Mouse (Mus musculus): ENCODE data around the gene a.

The a gene

DNA sequence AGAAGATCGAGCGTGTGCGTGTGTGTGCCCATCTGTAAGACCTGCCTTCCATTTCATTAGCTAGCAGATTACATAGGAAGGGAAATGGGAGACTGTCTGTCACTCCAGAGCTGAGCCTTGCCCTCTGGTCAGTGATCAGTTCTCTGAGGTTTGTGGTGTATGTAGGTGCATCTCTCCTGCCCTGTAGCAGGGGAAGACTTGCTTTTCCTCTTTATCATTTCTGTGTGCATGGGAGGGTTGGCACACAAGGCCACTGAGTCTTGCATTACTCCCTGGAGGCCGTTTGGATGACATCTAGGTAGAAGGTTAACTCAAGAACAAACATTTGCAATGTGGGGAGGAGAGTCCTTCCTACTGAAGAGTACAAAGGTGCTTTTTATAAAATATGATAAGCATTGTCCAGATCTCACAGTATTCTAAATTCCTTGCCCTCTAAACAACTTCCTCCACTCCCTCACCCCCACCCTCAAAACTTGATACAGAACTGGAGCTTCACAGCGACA, 264.9 kb downstream of the a start:
- no peak for DNase-seq

DNA sequence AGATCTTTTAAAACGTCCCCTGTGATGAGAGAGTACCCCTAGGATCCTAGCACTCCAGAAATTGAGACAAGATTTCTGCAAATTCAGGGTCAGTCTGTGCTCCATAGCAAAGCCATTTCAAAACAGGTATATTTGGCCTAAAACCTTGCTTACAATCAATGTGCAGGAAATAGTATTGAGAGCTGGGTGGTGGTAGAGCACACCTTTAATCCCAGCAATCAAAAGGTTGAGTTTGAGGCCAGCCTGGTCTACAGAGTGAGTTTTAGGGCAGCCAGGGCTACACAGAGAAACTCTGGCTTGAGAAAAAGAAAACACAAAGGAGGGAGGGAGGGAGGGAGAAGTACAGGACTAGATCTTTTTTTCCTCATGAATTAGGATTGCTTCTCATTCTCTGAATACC, 266.2 kb downstream of the a start:
- no peak for DNase-seq

DNA sequence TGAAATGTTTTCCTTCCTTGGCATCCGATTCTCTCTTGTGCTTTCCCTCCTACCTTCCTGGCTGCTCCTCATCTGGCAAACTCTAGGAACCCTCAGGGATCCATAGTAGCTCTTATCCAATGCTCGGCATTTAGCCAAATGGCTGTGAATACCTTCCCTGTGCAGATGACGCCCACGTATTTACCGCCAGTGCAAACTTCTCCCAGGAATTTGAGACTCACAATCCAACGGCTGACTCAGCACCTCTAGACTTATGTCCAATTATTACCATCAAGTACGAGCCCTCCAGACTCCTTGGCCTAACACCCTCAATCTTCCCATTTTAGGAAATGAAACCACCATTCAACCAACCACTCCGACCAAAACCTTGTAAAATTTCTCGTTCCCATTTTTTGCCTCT, 279.8 kb downstream of the a start:
- no peak for DNase-seq

DNA sequence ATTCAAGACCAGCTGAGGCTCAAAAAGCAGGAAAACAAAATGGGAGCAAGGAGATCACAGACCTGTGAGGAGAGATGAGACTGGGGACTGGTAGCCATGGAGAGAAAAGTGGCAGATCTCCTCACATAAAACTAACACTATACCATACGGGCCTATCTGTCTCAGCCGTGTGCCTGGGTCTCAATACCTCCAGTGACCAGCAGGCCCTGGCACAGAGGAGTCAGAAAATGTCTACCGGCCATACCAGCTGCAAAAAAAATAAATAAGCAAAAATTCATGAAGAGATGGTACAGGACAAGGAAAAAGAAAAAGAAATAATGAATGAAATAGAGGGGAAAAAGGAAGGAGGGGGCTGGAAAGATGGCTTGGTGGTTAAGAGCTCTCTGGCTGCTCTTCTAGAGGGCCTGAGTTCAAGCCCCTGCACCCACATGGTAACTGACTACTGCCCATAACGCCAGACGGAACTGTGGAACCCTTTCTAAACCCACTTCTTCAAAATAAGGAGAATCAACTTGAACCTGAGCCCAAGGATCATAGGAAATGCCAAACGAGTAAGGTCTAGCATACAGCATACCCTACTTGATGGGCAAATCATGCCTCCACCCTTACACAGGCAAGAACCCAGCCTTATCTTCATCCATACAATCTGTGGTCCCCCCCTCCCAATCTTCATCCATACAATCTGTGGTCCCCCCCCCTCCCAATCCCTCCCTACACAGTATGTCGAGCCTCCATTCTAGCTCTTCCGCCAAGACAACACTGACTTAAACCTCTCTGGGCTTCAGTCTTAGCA, 281.3 kb downstream of the a start:
- DNase-seq, result no peak

DNA sequence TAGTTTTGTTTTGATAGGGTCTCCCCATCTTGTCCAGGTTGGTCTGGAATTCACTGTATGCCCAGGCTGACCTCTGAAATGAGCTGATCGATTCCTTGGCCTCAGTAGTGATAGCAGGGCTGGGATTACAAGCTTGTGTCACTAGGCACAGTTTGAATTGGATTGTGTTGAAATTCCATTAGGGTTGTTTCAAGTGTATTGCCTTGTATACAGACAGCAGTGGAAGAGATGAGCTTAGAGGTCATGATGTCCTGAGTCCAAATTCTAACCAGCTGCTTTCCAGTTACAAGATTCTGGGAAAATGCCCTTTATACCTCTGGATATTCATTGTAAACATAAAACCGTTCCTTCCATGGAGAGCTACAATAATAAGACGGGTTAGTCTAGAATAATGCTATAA, 282.1 kb downstream of the a start:
- DNase-seq, result no peak

DNA sequence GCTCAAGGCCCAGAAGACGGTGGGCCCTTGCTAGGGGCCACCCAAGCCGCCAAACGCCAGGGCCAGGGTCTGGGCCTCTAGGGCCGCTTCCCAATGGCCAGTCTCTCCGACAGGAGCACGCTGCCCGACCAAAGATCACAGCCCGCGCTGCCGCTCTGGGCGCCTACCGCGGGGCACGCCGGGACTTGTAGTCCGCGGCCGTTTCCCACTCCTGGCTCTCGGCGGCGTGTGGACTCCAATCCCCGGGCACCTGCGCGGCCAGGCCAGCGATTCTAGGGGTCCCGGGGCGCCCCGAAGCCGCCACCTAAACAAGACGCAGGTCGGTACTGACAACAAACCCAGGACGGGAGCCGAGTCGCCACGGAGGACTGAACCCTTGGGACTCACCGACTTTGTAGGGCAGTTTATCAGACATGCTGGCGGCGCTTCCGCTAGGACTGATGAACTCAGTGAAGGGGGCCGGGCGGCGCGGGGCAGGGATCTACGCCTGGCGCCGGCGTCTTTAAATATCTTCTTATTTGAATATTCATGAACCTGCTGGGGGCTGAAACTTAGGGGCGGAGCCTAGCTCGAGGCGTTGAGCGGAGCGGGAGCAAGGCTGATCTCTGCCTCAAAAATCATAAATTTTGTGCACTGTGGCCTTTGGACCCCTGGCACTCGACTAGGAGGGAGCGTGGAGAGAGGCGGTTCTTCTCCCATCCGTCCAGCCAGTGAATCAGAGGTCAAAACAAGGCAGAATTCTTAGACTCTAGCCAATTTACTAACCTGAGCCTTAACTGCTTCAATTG, 283.0 kb downstream of the a start, which contains the start of gene Ahcy:
Gene Ahcy (minus strand): TSS at position 520 of the 788 bp plus-strand sequence.
- DNase-seq, result peak; percentile 95 to 96

DNA sequence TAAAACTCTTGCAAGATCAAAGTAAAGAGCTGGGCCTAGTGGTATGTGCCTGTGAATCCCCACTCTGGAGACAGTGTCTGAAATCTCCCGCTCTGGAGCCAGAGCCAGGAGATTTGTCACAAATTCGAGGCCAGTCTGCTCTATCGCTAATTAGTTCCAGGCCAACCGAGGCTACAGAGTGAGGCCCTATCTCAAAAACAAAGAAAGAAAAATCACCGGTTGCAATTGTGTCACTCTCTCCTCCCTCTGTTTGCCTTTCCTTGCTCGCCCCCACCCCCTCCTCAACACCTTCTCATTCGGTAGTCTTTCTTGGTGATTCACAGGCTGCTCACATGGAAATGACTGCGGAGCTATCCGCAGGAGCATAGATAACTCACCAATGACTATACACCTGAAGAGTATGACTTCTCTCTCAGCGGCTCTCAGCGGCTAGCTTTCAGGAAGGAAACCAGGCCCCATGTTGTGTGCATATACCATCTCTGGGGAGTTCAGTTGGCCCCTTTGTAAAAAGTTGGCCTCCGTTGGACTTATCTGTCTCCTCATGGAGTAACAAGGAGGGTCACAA, 283.6 kb downstream of the a start:
- DNase-seq, result no peak

DNA sequence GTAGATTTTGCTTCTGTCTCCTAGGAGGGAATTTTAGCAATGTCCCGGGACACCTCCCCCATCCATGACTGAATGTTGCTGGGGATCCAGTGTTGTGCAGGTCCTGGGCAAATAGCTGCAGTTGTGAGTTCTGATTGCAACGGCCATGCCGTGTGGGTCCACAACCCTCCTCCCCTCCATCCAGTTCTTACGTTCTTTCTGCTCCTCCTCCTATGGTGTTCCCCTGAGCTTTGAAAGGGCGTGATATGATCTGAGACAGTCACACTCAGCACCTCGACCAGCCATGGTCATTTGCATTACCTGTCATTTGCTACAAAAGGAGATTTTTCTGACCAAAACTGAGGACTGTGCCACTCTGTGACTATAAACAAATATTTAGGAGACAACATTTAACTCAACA, 284.4 kb downstream of the a start:
- no peak for DNase-seq

DNA sequence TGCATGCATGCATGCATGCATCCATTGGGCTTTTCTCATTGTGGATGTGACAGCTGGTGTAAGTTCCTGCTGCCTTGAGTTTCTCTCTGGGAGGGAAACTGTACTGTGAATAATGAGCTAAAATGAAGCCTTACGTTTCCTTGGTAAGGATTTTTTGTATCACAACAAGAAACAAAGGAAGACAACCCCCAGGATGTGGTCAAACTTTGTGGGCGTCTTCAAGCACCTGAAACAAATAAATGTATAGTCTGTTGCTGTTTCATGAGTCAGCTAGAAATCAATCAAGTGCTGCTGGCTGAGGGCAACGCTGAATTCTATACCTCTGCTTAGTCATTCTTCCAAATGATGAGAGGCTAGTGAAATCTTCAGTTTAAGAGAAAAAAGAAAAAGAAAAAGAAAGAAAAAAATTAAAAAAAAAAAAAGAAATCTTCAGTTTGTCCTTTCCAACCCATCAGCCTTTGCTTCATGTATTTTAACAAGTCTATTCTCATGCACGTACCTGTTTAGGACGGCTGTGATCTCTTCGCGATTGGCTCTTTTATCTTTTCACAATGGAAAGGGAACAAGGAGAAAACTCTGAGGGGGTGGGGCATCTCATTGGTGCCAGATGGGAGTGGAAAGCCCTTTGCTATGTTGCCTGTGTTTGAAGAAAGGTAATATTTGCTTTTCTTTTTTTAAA, 288.4 kb downstream of the a start:
- DNase-seq, result no peak

DNA sequence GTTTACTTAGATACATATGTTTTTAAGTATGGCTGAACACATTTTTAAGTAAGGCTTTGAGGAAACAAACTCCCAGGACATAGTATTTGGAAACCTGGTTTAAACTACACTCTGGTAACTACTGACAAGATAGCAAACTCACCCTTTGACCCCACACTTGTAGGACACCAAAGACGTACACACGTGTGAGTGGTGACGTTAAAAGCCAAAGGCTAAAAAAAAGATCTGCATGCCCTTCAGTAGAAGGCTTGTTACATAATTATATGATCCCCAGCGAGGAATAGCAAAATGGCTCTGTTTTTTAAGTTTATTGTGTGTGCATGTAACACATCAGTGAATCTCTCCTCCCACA, 289.0 kb downstream of the a start:
- no peak for DNase-seq

DNA sequence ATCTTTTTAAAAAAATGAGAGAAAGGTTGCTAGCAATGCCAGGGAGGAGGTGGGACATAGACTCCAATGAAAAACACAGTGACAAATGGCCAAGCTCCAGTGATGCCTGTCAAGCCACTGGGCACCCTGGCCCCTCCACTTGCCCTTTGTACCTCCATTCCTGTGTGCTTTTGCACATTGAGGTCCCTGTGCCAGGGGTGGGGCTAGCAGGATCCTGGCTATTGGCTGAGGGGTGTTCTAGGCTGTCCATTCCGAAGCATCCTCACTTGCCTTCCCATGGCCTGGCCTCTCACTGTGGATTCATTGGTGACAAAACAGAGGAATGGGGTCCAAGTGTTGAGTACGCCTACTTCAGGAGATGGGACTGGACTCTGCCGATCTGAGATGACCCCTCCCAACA, 289.9 kb downstream of the a start:
- DNase-seq, result peak; percentile 83 to 90

DNA sequence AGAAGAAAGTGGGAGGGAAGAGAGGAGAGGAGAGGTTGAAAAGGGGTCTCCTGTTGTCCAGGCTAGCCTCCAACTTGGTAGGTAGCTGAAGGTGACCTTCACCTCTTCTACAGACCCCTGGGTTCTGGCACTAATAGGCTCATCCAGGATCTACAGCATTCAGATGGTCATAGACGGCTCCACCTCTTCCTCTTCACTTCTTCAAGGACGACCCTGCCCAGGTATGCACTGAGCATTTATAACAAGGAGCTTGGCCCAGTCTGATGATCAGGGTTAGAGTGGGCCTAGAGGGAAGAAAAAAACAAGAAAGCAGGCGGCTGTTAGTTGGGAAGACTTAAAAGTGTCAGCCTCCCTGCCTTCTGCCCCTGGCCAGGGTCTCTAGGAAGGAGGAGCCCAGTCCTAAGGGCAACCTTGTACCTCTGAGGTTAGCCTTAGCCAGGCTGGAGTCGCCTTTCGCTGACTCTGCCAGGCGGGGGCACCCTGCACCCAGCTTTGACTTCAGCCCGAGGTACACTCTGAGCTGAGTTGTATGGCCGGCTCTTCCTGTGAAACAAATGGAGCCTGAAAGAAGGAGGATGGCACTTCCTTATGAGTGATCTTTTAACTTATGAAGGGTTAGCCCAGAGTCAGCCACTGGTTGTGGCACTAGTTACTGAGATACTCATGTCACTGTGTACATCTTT, 291.1 kb downstream of the a start:
- DNase-seq, result peak; percentile 88 to 90

DNA sequence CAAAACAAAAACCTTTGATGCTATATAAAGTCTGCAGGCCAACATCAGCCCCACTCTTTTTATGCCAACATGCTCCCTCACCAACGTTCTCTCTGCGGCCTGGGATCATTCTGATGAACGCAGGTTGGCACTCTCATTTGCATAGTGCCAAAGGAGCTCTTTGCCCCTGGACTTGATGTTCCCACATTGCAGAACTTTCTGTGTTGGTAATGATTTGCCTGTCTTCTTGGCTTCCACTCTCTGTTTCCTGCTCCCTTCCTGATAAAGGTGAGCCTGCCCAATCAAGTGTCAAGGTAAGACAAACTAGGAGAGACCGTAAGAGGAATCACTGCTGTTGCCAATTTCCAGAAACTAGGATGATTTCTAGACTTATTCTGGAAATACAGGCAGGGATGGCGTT, 293.3 kb downstream of the a start:
- peak; percentile 62 to 88 for DNase-seq

DNA sequence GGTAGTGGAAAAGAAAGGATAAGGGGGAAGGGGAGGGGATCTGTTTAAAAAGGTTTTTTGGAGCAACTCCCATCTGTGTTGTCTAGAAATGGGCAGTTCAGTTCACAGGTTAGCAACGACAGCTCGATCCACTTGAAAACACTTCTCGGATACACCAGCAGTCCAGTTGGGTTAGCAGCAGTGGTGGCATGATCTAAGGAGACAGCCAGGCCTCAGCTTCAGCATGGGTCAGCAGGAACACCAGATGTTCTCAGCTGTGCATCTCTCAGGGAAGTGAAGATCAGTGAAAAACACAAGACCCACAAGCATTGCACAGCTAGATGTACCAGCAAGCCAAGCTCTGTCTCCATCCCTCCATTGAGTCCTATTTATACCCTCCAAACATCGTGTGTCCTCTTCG, 295.1 kb downstream of the a start:
- no peak for DNase-seq

DNA sequence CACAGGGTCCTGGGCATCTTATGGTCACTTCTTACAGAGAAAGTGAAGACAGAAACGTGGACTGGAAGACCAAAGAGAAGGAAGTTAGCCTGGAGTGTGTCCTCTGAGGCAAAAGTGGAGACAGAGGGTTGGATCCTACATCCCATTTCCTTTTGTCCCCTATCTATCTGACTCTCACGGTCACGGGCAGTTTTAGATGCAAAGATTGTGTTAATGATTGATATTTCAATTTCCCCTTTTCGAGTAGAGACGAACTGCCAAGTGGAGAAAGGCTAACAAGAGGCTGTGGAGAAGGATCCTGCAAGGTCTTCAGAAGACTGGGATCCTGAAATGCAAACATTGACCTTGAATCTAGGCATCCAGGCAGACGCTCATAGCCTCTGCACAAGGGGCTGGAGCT, 297.1 kb downstream of the a start:
- DNase-seq, result peak in 1 of 2 experiments; percentile 46

DNA sequence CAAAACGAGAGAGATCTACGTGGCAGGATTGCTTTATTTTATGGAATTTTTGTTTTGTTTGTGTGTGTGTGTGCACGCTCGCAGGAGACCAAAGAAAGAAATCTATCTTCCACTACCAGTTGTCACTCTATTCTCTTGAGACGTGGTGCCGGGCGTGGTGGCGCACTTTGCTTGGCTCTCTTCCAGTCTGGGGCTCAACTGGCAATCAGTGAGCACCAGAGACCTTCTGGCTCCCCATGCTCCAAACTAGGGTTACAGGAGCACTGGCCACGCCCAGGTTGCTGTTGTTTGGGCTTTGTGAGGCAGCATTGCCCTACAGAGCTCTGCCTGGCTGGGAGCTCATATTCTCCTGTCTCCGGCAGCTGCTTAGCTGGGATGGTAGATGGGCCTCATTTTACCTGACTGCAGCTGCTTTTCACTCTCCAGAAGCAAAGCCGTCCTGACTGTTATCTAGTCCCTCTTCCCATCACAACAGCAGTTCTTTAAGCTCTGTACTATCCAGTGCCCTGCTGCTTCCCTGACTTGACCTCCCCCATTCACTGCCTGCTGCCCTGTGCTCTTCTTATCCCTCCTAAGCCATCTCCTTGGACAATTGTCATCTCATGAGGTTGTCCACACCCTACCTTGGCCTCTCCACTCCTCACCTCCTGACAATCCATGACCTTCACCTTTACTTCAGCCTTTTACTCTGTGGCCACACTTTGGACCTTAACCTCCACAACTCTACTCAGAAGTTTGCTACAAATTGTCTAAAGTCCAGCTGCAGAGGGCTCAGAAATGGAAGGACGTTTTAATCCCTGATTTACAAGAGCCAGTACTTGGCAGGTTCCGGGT, 299.9 kb downstream of the a start:
- peak; percentile 41 to 56 for DNase-seq

DNA sequence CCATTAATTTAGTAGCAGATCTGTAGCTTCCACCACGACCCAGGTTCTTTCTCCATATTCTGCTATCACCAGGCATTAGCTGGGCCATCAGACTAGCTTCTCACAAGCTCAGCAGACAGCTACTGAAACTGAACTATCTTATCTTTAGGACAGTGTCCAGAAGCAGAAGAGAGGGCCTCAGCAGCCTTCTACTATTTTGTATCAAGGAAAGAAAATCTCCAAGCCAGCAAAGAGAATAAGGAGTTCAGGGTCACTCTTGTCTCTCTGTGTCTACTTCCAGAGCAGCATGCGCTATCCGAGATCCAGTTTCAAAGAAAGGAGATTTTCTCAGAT, 300.5 kb downstream of the a start:
- no peak for DNase-seq

DNA sequence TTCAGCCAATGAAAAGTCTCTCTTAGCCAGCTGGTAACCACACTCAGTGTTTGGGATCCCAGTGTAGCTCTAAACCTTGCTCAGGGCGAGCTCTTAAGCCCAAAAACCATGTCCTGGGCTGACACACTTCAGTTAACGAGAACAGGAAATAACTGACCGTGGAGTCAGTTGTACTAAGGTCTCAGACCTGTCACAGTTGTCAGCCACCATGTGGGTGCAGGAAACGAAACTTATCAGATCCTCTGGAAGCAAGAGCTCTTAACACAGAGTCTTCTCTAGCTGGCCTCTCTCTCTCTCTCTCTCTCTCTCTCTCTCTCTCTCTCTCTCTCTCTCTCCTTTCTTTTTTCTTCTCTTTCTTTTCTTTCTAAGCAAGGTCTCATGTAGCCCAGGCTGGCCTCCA, 302.2 kb downstream of the a start:
- DNase-seq, result no peak

DNA sequence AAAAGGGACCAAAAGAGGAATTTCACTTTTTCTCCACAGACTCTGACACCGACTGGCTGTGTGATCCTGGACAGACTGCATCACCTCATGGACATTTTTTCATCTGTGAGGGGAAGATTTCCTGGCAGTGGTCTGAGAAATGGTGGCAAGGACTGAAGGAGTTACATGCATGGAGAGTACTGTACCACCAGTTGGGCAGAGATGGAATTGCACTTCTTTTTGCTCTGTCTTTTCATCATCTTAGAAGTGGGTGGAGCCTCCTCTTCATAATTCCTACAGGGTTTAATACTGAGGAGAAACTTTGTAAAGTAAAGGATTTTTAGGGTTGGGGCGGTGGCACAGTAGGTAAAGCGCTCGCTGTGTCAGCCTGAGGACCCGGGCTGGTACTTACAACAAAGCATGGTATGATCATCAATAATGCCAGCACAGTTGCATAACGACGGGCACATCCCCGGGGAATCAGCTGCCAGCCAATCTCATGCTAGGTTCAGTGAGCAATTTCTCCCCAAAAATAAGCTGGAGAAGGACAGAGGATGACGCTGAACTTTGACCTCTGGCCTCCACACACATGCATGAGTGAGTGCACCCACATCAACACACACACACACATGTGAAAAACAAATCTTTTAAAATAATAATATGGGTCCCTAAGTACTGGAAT, 307.6 kb downstream of the a start:
- DNase-seq, result peak; percentile 66 to 80

DNA sequence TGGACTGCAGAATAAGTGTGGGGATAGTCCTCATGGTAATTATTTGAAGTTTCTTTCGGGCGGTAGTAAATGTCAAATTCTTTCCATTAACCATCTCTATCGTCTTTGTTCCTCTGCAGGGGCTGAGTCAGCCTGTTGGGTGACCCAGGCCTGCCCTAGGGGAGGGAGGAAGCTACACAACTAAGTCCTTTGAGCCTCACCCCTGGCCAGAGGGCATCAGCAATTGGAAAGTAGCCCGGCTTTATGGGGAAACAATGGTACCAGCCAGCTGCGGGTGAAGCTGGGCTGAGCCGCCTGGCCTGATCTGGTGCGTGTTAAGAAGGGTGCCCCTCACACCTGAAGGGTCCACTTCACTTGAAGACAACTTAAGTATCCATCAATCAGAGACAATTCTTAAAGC, 308.2 kb downstream of the a start:
- DNase-seq, result peak; percentile 80 to 88
